Mouse (Mus musculus): ENCODE measurements around the gene Tspan18. TPM values are rescaled to one million over a fixed set of nuclear protein-coding genes. Genes with fewer than 3 reads are reported as not detected.

The Tspan18 gene
- total RNA-seq, 4 experiments from 2014 or later = 7.3 to 9.9 (median 9.0) TPM

DNA sequence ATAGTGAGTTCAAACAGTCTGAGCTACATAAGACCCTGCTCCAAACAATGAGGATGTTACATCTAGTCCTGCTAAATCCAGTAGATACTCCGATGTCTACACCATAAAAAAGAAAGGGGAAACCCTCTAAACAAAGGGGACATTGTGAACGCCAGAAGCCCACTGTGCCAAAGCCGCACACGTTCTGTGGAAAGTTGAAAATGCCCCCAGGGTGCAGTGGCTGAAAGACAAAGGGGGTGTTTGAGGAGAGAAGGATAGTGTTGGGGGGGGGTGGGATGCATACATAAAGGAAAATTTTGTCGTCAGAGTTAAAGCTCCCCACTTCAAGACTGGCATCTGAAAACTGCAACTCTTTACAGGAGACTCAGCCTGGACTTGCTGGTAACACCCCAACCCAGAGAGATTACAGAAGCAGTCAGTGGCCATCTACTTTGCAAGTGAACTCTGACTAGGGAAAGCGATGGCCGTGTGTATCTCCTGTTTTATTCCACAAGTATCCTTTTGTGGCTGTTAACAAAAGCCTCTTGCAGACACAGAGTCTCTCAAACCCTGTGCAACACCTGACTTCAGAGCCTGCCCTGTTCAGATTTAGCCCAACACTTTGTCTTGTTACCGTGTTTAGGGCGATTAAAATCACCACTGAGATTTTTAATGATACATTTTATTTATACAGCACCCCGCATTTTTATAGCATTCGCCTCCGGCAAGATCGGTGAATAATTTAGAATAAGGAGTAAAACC lies 42.9 kb downstream of the Tspan18 start:
- DNase-seq (ENCODE audit: low spot score) = no peak

DNA sequence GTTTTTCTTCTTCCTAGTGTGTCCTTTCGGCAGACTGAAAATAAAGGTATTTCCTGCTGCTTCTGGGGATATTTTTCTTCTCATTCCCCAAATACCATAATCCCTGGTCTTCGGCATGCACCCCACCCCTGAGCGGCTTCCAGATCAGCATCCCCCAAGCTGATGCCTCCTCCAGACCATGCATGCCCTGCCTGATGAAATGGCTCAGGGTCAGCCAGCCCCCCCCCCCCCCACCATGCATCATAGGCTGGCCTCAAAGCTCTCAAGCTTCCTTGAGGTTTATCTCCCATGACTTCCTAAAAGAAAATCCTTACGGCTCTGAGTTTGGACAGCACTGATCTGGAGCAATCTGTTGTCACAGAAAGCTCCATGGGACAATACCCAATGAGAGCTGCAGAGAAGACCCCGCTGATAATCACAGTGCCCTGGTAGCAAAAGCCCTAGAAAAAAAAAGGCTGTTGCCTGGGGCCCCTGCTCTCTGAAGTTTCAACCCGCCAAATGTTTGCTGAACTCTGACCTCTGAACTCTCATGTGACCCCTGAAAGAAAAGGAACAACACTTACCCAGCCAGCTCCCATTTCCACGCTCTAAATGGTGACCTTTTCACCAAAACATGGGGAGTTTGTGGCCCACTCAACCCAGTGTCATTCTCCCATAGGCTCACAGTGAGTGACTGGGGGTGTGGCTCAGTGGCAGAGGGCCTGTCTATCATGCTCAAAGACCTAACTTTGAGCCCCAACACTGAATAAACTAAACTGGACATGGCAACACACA lies 43.8 kb downstream of the Tspan18 start:
- DNase-seq (ENCODE audit: low spot score) = no peak

DNA sequence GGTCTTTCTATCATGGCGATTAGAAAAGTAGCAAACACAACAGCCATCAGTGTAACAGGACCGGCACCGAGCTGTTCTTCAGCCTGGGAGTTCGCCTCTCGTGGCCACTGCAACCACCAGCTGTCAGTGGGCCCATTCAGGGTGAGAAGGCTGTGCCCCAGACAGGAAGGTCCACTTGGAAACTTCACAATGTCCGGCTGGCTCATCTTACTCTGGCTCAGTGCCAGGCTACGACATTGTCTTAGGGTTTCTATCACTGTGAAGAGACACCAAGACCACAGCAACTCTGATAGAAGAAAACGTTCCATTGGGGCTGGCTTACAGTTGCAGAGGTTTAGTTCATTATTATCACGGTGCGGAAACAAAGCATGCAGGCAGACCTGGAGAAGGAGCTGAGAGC lies 45.1 kb downstream of the Tspan18 start:
- DNase-seq (ENCODE audit: low spot score) = no peak

DNA sequence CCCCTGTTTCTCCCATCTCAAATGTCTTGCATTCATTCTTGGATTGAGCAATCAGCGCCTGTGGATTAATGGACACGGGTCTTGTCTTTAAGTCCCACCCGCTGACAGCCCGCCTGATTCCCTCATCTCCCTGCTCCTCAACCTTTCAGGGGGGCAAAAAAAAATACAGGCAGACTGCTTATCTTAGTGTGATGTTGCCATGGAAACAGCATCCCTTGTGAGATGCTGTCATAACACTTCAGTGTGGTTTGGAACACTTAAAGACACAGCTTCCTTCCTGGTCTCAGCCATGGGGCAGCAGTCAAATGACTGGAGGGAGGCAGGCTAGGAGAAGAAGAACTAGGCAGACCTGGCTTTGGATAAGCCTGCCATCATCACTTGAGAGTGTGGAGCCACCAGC lies 47.0 kb downstream of the Tspan18 start:
- no peak for DNase-seq (ENCODE audit: low spot score)

DNA sequence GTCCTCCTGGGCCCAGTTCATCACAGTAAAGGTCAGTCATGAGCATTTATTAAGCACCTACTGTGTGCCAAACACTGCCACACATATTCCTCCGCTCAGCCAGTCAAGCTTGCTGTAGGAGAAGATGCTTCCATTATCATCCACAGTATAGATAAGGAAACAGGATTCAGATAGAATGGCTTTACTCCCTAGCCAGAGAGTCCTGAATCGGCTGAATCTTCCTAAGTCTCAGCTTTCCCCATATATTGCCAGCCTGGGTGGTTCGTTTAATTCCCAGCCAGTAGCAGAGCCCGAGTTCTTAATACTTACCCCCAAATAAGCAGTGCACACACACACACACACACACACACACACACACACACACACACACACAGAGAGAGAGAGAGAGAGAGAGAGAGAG lies 47.6 kb downstream of the Tspan18 start:
- no peak for DNase-seq (ENCODE audit: low spot score)

DNA sequence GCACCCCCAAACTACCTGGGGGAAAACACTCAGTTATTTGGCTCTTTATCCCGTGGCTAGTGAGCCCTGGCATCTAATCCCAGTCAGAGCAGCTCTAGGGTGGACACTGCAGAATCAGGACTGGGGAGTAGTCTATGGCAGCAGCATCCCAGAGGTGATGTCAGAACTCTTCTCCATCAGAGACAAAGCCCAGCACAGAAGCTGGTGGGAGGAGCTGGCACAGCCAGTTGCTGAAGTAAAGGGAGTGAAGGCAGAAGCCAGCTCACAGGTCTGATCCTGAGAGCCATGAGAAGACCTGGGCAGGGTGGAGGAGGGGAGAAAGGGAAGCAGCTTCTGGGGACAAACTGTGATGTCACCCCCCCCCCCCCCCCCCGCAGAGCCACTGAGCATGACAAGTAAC lies 48.0 kb downstream of the Tspan18 start:
- no peak for DNase-seq (ENCODE audit: low spot score)

DNA sequence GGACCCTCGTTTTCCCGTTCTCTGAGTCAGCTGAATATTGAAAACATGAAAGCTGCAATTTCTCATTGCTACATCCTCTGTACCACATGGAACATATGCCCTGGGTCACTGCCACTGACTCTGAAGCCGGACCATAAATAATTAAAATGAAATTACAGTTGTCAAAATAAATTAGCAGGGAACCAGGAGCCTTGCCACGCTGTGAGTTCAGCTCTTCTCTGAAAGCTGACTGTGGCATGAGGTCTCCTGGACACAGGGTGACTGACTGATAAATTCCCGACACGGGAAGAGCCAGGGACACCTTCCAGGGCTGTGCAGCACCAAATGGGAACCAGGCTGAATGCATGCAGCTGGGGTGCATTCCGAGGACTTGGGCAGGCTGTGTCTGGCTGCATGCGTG lies 48.5 kb downstream of the Tspan18 start:
- DNase-seq (ENCODE audit: low spot score) = no peak

DNA sequence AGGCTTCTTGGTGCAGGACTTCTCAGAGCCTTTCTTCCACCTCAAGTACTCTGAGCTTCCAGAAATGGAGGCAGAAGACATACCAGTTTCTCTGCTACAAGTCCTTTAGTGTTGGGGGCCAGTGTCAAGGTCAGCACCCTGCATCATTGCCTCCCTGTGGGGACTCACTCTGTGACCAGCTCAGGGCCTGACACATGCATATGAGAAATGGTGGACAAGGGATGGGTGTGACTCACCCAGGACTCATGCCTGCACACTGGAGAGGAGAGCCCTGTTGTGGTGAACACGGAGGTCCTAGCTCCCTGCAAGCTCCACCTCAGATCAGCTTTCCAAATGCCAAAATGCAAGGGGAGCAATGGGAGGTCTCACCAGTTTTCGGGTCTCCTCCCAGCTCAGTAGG lies 49.7 kb downstream of the Tspan18 start:
- no peak for DNase-seq (ENCODE audit: low spot score)

DNA sequence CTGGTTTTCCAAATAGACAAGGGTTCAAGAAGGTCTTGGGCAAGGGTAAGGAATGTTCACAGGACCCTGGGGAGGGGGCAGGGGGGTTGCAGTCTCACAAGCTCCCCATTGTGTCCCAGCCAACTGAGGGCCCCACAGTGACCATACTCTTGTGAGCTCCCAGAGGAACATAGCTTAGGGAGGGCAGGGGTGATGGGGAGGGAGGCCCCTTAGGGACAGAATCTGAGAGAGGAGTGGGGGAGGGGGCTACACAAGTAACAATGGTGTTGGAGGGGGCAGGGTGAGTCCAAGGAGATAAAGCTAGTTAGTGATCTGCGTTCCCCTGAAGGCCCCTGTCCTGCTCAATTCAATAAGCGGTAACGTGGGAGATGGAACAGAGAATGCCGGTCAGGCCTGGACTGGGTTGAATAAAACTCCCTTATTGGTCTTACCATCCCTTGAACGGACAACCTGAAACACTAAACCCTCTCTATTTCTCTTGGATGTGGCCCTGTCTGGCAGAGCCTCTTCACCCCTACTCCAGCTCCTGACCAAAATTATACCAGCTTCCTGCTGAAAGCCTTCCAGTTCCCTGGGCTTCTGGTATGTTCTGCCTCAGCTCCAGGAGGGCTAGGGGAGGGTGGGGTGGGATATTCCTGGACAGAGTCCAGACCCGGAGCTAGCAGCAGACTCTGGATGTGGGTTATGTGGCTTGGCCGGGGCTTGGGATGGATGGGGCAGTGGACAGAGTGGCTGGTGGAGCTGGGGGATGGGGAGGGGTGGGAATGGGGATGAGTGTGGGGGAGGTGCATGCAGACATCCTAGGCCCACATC lies 50.6 kb downstream of the Tspan18 start:
- DNase-seq (ENCODE audit: low spot score) = no peak

DNA sequence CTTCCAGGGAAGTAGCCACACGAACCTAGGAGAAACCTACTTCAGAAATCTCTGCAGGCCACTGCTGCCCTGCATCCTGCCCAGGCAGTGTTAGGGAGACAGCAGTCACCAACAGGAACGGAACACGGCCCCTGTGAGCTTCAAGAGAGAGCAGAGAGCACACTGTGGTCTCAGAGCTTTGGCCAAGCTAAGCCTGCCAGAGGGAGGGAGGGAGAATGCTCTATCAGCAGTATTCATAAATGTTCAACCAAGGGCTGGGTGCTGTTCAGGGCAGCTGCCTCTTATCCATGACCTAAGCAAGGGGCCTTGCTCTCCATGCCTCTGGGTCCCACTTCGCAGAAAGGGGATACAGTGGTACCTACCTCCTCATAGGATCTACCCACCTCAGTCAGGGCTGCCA lies 51.7 kb downstream of the Tspan18 start:
- no peak for DNase-seq (ENCODE audit: low spot score)

DNA sequence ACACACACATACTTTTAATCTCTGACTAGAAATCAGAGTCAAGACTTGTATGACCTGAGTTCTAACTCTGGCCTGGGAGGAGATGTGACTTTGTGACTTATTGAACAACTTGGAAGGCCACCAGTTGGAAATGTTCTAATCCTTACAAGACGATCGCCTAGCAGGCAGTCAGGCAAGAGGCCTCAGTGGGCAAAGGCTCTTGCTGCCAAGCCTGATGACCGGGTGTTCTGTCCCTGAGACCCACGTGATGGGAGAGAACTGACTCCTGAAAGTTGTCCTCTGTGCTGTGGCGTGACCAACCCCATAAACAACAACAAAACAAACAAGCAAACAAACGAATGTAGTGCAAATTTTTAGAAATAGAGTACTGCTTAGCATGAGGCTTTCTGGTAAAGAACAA lies 52.8 kb downstream of the Tspan18 start:
- no peak for DNase-seq (ENCODE audit: low spot score)

DNA sequence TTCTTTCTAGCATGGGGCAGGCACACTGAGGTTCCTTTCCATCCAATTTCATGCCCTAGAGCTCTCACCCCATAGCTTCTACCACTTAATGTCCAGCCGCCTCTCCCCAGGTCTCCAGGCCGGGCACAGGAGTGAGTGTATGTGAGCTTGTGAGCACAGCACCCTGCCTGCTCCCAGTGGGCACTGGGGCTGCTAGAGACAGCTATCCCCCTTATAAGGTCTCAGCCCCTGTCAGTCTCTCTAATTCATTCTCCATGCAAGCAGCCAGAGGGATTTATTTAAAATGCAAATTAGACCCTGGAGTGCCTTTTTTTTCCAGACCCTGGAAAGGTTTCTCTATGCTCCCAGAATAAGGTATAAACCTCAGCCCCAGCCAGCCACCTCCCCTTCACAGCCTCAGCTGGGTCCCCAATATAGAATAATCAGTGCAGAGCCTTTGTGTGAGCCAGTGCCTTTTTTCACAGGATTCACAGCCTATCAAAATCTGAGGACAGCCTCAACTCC lies 54.1 kb downstream of the Tspan18 start:
- DNase-seq (ENCODE audit: low spot score) = no peak

DNA sequence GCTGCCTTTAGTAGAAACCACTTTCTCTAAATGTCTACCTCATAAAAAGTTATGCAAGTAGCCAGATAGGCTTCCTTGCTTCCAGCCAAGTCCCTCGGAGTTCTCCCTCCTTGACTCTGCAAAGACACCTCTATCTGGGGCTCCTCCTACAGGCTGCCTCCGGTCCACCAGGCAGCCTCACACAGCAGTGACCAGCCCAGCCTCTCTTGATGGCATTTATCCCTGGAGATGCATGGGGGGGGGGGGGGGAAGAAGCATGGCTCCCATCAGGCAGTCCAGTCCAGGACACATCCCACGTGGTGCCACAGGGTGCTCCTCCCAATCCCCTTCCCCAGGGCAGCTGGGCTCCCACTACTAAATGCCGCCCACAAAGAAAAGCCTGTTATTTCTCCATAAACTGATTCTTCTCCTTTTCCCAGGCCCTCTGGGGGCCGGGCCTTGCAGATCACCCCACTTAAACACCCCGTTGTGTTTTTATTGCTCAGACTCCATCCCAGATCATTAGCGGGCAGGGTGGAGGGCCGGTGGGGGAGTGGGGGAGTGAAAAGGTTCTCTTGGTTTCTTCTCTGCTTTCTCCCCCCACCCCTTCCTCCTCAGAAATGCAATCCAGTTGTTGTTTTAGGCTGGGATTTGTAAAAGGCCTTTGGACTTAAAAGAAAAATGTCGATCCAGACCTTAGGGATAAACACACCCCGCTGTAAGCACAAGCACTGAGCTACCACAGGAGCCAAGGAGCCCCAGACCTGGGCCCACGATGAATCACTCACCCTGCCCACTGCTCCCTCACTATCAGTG lies 55.9 kb downstream of the Tspan18 start:
- DNase-seq (ENCODE audit: low spot score) = no peak

DNA sequence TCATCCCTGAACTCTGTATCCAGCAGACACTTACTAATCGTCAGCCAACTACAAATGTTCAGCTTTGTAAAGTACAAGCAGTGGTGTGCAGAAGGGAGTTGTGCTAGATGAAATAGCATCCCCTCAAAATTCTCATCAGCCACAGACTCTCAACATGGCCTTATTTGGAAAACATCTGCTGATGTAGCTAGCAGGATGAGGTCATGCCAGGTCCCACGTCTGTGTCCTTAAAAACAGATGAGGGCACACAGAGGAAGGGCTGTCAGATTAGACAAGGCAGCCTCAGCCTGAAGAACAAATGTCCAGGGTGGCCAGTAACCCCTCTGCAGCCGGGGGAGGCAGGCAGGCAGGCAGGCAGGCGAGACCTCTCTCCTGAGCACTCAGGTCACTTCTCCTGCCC lies 56.8 kb downstream of the Tspan18 start:
- no peak for DNase-seq (ENCODE audit: low spot score)

DNA sequence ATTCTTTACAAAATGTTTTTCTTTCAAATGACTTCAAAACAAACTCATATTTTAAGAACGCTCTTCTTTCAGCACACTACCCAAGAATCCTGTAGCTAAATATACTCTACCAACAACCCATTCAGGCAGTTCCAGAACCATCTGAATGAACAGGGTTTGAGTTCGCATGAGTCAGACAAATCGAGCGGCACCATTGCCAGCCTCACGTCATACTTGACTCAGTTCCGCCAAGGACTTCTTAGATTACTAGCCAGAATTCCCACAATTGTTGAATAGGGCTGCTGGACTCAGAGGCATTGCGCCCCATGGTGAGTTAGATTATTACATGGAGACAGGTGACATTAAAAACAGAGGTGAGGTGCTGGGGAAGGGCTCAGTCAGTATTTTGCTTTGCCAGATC lies 58.3 kb downstream of the Tspan18 start:
- DNase-seq (ENCODE audit: low spot score) = no peak

DNA sequence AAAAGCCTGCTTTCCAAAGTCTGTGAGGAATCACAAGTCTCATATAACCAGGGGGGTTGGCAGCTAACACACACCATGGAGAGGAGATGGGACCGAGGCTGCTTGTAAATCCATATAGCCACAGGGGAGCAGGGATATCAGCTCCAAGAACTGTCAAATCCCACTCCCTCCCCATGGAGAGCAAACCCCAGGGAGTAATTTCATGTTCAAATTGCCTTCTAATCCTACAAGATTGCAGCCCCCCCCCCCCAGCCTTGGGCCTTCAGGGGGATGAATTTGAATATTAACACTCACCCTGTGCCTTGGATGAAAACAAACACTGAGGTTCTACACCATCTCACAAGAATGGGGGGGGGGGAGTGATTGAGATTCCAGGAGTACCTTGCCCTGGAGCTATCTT lies 60.4 kb downstream of the Tspan18 start:
- no peak for DNase-seq (ENCODE audit: low spot score)

DNA sequence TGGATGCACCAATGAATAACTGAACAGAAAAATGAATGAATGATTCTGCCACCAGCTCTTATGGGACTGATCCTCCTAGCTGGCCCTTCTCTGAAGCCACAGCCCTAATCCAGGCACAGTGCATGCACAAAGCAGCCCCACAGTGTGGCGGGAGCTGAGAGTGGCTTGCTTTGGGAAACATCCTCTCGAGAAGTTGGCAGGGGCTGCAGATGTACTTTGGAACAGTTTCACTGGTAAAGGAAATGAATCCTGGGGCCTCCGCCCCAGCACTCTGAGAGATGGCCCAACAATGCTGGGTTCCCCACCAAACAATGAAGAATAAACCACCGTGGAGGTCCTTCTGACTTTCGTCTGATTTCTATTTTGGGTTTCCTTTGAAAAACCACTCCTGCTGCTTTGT lies 64.2 kb downstream of the Tspan18 start:
- DNase-seq (ENCODE audit: low spot score) = no peak

DNA sequence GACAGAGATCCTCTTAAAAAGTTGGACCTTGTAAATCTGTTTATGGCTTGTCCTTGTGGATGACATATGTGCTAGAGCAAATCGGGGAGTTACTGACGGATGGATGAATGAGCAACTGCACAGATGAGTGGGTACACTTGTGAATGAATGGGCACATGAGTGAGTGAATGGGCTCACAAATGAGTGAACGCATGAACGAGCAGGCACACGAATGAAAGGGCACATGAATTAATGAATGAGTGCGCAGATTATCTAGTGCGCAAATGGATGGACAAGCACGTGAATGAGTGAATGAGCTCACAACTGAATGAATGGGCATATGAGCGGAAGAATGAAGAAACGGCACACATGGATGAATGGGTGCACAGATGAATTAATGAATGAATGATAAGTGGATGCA lies 64.7 kb downstream of the Tspan18 start:
- DNase-seq (ENCODE audit: low spot score) = no peak

DNA sequence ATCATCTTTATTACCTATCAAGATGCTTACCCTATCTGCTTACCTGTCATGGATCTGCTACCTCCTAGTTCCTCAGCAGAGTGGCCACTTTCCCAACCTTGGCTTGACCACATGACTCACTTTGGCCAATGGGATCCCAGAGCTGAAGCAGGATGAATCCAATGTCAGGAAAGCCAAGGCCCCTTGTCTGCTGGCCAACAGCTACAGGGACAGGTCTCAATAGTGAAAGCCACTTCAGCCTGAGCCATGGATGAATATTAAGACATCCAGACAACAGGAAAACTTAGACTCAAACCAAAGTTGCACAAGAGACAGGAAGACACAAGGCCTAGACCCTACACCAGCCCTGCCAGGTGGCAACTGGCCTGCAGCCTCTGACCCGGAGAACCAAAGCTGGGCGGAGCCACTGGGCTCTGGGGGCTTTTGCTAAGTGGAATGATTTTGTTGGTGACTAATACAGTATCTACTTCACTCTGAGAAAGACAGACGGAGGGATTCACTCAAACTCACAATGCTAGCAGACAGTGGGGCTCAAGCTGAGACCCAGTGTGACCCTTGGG lies 65.5 kb downstream of the Tspan18 start:
- DNase-seq (ENCODE audit: low spot score) = peak; percentile 31

DNA sequence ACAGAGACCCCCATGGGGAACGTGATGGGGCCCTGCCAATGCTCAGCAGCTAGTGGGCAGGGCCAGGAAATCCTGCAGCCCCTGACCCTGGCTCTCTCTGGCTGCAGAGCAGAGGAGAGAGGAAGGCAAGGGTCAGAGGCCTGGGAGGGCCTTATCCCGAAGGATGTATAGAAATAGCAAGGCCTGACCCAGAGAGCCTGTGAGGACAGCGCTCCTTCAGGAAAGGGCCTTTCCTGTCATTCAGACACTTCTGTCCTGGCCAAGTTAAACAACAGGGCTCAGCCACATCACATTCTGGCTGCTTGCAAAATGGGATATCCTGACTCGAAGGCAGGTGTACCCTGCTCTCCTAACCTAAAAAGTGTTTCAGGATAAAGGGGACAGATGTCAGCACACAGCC lies 66.5 kb downstream of the Tspan18 start:
- peak; percentile 74 for DNase-seq (ENCODE audit: low spot score)

DNA sequence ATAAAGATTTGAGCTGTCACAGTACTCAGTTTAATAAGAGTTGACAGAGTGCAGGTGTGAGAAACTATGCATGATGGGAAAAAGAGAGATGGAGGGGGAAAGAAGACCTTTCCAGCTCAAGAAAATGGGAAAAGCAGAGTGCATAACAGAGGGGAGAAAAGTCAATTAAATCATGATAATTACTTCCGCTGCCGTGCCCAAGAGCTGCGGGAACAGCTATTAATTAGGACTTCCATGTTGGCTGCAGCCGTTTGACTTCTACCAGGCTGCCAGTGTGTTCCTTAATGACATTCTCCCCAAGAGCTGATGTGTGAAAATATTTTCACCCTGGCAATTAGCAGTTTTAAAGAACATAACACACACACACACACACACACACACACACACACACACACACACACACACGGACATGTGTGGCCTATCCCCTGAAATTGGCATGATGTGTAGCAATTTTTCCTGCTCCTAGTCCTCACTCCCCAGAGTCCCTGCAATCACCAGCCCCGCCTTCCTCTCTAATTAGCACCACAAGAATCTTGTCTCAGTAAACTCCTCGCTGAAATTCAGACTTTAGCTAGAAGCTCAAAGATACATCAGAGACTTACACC lies 67.6 kb downstream of the Tspan18 start:
- no peak for DNase-seq (ENCODE audit: low spot score)

Measured in heart, adult 8-10 months (tissue).